Mouse (Mus musculus) G1E (cell line): ENCODE data around the gene Arhgap27. TPM values are rescaled to one million over a fixed set of nuclear protein-coding genes. Genes with fewer than 3 reads are reported as not detected.

Source experiments
- ATAC-seq: 2 replicates; pipeline ENCODE4 v1.8.0; 2016; ENCODE audit warnings: mild to moderate bottlenecking; ENCODE audit not compliant: insufficient number of reproducible peaks, poor library complexity, low FRiP score, severe bottlenecking; ENCODE audit errors: extremely low read depth
- DNase-seq: peaks from one replicate; pipeline ENCODE4 v3.0.0; 2012; ENCODE audit warnings: low spot score
- H3K27me3 ChIP-seq: 2 replicates; pipeline ENCODE4 v1.6.1; 2012; ENCODE audit warnings: mild to moderate bottlenecking, low read length, inconsistent platforms; ENCODE audit not compliant: insufficient read depth
- H3K36me3 ChIP-seq: replicated peaks from 2 replicates; pipeline ENCODE3; 2012; ENCODE audit warnings: mild to moderate bottlenecking, inconsistent platforms
- H3K4me1 ChIP-seq: 2 replicates; pipeline ENCODE4 v1.6.1; 2012; ENCODE audit warnings: low read depth, low read length, inconsistent platforms, mixed read lengths; ENCODE audit not compliant: insufficient read depth
- H3K4me3 ChIP-seq: 2 replicates; pipeline ENCODE4 v1.5.1; 2012; ENCODE audit warnings: low read depth, mild to moderate bottlenecking, inconsistent platforms, low read length, moderate library complexity, mixed read lengths
- H3K9me3 ChIP-seq: replicated peaks from 2 replicates; pipeline ENCODE4 v1.6.1; 2012; ENCODE audit warnings: inconsistent platforms
- CTCF ChIP-seq: IDR thresholded peaks from 2 replicates; pipeline ENCODE4 v1.5.1; 2012; ENCODE audit warnings: low read depth, low read length, inconsistent platforms, mixed read lengths
- GATA1 ChIP-seq: IDR thresholded peaks from 2 replicates; pipeline ENCODE4 v1.6.1; 2012; ENCODE audit warnings: borderline replicate concordance, low read length, inconsistent platforms, mixed read lengths
- GATA2 ChIP-seq: IDR thresholded peaks from 2 replicates; pipeline ENCODE4 v1.6.1; 2012; ENCODE audit warnings: low read depth, low read length, inconsistent platforms, borderline replicate concordance
- POLR2AphosphoS5 ChIP-seq: IDR thresholded peaks from 2 replicates; pipeline ENCODE4 v1.6.1; 2012; ENCODE audit warnings: low read depth, low read length, inconsistent platforms; ENCODE audit not compliant: insufficient replicate concordance
- TAL1 ChIP-seq: conservative IDR thresholded peaks from 2 replicates; pipeline ENCODE4 v1.6.1; 2012; ENCODE audit warnings: low read depth, low read length, inconsistent platforms, mixed read lengths
- polyA plus RNA-seq: library from polyadenylated mRNA; stranded (reverse); fragments of >175 nt; gene quantifications from 2 replicates; pipeline ENCODE4 v1.2.3, GENCODE M21; 2012
- total RNA-seq, 2 experiments: library from RNA; stranded (forward) in 1 of 2; stranded (reverse) in 1 of 2; fragments of 200-1000 nt in 1 of 2; fragments of >200 nt in 1 of 2; fragmentation: Nextera tagmentation in 1 of 2; gene quantifications; 2 replicates each; pipeline ENCODE4 v1.2.3; 2014 to 2017

The Arhgap27 gene
- total and polyA plus RNA-seq, 3 experiments: 5.2 to 12.6 (median 11.5) TPM

- Histone ChIP-seq H3K4me1 (peaks cover 11% of the 10 kb centered on the region), H3K36me3 (peaks cover 2% of the 10 kb centered on the region), H3K4me3 (no peak overlapping the region), H3K9me3 (peaks cover 6% of the 10 kb centered on the region), H3K27me3 (peaks cover 15% of the 10 kb centered on the region)
- no peak for ATAC-seq
- DNase-seq: no peak
- TF ChIP-seq GATA1 (no peak), TAL1 (no peak), POLR2AphosphoS5 (no peak), CTCF (no peak), GATA2 (no peak)
These were observed 17.9 kb downstream of the Arhgap27 start for GRCm38 (mm10) chr11:103345408-103346091.

- DNase-seq (no peak), ATAC-seq (no peak)
- H3K4me3 ChIP-seq: no peak overlapping the region
- H3K9me3 ChIP-seq: peaks cover 5% of the 10 kb centered on the region
- peaks cover 21% of the 10 kb centered on the region for H3K27me3 ChIP-seq
- TF ChIP-seq POLR2AphosphoS5: no peak
- no peak for TF ChIP-seq TAL1
- TF ChIP-seq CTCF: no peak
- no peak for TF ChIP-seq GATA1
- peaks cover 11% of the 10 kb centered on the region for H3K4me1 ChIP-seq
- peaks cover 7% of the 10 kb centered on the region for H3K36me3 ChIP-seq
These were observed 18.8 kb downstream of the Arhgap27 start for GRCm38 (mm10) chr11:103344494-103345332.

- peaks cover 11% of the 10 kb centered on the region for H3K4me1 ChIP-seq
- peaks cover 22% of the 10 kb centered on the region for H3K27me3 ChIP-seq
- no peaks in the 10 kb centered on the region for H3K9me3 ChIP-seq
- no peak overlapping the region for H3K4me3 ChIP-seq
- ATAC-seq: no peak
- H3K36me3 ChIP-seq: peaks cover 5% of the 10 kb centered on the region
- TF ChIP-seq POLR2AphosphoS5 (no peak), GATA1 (no peak), GATA2 (no peak), TAL1 (no peak), CTCF (no peak)
- no peak for DNase-seq
These were observed 19.6 kb downstream of the Arhgap27 start for GRCm38 (mm10) chr11:103343881-103344280.

- no peak for DNase-seq
- H3K27me3 ChIP-seq: peaks cover 27% of the 10 kb centered on the region
- ATAC-seq: no peak
- no peak overlapping the region for H3K4me3 ChIP-seq
- peaks cover 13% of the 10 kb centered on the region for H3K36me3 ChIP-seq
- TF ChIP-seq GATA1 (no peak), CTCF (no peak), POLR2AphosphoS5 (no peak), TAL1 (no peak), GATA2 (no peak)
- H3K9me3 ChIP-seq: no peaks in the 10 kb centered on the region
- H3K4me1 ChIP-seq: peaks cover 11% of the 10 kb centered on the region
These were observed 20.4 kb downstream of the Arhgap27 start for GRCm38 (mm10) chr11:103343063-103343462.

- H3K4me1 ChIP-seq: no peaks in the 10 kb centered on the region
These were observed 22.8 kb downstream of the Arhgap27 start for GRCm38 (mm10) chr11:103340677-103341076.

DNA sequence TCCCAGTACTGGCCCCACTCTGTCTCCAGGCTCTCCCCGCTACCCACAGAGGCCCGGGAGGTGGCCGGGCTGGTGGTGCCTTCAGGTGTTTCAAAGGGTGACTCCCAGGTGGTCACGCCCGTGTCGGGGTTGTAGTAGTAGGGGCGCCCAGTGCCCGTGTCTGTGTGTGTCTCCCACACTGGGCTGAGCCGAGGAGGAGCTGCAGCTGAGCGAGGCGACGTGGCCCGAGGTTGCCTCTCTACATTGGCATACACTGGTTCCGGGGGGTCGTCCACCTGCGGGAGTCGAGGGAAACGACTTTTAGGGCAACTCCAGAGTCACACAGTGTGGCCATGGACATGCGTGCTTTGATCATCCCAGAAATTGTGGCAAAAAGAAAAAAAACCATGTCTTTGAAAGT is 23.4 kb downstream of the Arhgap27 start:
- Histone ChIP-seq H3K4me3 (no peak overlapping the region), H3K36me3 (peaks cover 23% of the 10 kb centered on the region), H3K4me1 (no peaks in the 10 kb centered on the region), H3K9me3 (no peaks in the 10 kb centered on the region), H3K27me3 (peaks cover 31% of the 10 kb centered on the region; the same call in 1 of the 2 replicates)
- ATAC-seq (no peak), DNase-seq (no peak)
- TF ChIP-seq GATA2 (no peak), CTCF (no peak), TAL1 (no peak), POLR2AphosphoS5 (no peak), GATA1 (no peak)

More at GRCm38 (mm10) chr11:103340677-103341076, 22.8 kb downstream of the Arhgap27 start:
- peaks cover 32% of the 10 kb centered on the region; the same call in 1 of the 2 replicates for H3K27me3 ChIP-seq
- no peaks in the 10 kb centered on the region for H3K9me3 ChIP-seq
- ATAC-seq (no peak), DNase-seq (no peak)
- H3K4me3 ChIP-seq: no peak overlapping the region
- H3K36me3 ChIP-seq: peaks cover 23% of the 10 kb centered on the region
- no peak for TF ChIP-seq TAL1
